Mouse (Mus musculus): ENCODE measurements around the gene Bach2. TPM values are rescaled to one million over a fixed set of nuclear protein-coding genes. Genes with fewer than 3 reads are reported as not detected.

Gene Bach2
- polyA plus RNA-seq, 1 experiment from 2014 or later: 2.4 TPM

DNA sequence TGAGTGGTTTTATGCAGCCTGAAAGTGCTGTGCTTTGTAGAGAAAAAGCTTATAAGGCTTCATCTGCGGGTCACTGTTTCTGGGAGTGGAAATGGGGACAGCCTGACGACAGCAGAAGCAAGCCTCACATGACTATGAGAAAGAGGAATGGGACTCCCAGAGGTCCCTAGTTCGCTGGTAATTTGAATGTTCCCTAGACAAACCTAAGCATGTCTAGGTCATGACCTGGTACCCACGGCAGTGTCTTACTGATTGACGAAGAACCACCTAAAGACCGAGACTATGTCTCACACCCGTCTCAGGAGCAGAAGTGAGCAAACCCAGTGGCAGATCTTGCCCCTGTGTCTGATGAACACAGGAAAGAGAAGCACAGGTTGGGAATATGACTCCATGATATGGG, 325.8 kb downstream of the Bach2 start:
- 85% methylated on average over 7 of the region's 7 CpGs for WGBS

DNA sequence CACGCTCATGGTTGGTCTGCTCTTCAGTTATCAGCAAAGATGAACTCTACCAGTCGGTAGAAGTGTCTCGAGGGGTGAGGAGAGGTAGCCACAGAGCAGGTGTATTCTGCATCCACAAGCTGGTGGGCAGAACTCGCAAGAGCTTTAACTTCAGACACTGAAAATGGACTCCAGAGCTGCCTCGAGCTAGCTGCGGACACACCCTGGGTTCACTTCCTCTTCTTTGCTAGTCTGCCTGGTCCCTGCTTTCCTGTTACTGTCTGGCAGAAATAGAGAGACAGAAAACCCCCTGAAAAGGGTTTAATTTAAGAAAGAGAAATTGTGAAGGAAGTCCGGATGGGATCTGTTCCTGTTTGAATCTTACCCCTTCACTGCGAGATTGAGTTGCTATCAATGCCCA, 326.3 kb downstream of the Bach2 start:
- H3K27ac ChIP-seq (ENCODE audit: low read length): no peak overlapping the region
- no peak overlapping the region for H3K9ac ChIP-seq (ENCODE audit: low read depth, low read length)
- no peaks in the 10 kb centered on the region for H3K27me3 ChIP-seq (replicated peaks; ENCODE audit: control insufficient read depth, insufficient read depth, low read length)
- 84% methylated on average over 8 of the region's 8 CpGs for WGBS
- no peak overlapping the region for H3K4me3 ChIP-seq (ENCODE audit: low read length)
- no peak overlapping the region for H3K4me2 ChIP-seq (ENCODE audit: low read depth, low read length)
- H3K9me3 ChIP-seq (ENCODE audit: control insufficient read depth, low read length): no peaks in the 10 kb centered on the region
- H3K4me1 ChIP-seq (ENCODE audit: control insufficient read depth, insufficient read depth, low read length): no peaks in the 10 kb centered on the region; the same call in 1 of the 2 replicates
- H3K36me3 ChIP-seq (ENCODE audit: control insufficient read depth, insufficient read depth, low read length): no peaks in the 10 kb centered on the region
- no peak for ATAC-seq

More for the DNA sequence above, 325.8 kb downstream of the Bach2 start:
- no peak overlapping the region for H3K4me3 ChIP-seq (ENCODE audit: low read length)
- no peaks in the 10 kb centered on the region; the same call in 1 of the 2 replicates for H3K4me1 ChIP-seq (ENCODE audit: control insufficient read depth, insufficient read depth, low read length)
- H3K9me3 ChIP-seq (ENCODE audit: control insufficient read depth, low read length): no peaks in the 10 kb centered on the region
- no peak overlapping the region for H3K9ac ChIP-seq (ENCODE audit: low read depth, low read length)
- no peak for ATAC-seq
- no peaks in the 10 kb centered on the region for H3K27me3 ChIP-seq (replicated peaks; ENCODE audit: control insufficient read depth, insufficient read depth, low read length)
- H3K4me2 ChIP-seq (ENCODE audit: low read depth, low read length): no peak overlapping the region
- no peaks in the 10 kb centered on the region for H3K36me3 ChIP-seq (ENCODE audit: control insufficient read depth, insufficient read depth, low read length)
- H3K27ac ChIP-seq (ENCODE audit: low read length): no peak overlapping the region

DNA sequence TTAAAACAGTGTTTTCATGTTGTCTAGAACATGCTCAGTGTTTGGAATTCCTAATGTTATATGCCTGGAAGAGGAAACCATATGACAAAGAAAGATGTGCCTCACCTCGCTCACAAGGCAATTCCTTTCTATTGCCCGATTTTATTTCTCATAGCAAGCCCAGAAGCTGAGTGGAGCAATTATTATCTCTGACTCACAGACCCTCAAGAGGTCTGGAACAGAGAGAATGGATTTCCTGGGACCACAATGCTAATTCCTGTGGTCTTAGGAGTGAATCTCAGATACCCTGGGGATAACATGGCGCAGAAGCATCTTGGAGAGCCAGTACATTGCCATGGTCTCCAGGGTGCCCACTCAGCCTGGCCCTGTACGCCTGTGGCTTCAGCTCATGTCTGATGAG, 330.4 kb downstream of the Bach2 start:
- ATAC-seq: no peak
- WGBS: 80% methylated on average over 4 of the region's 4 CpGs
- H3K27ac ChIP-seq (ENCODE audit: low read length): no peak overlapping the region
- no peak overlapping the region for H3K4me2 ChIP-seq (ENCODE audit: low read depth, low read length)
- H3K27me3 ChIP-seq (replicated peaks; ENCODE audit: control insufficient read depth, insufficient read depth, low read length): no peaks in the 10 kb centered on the region
- H3K9me3 ChIP-seq (ENCODE audit: control insufficient read depth, low read length): no peaks in the 10 kb centered on the region
- no peaks in the 10 kb centered on the region for H3K36me3 ChIP-seq (ENCODE audit: control insufficient read depth, insufficient read depth, low read length)
- no peak overlapping the region for H3K4me3 ChIP-seq (ENCODE audit: low read length)
- H3K4me1 ChIP-seq (ENCODE audit: control insufficient read depth, insufficient read depth, low read length): no peaks in the 10 kb centered on the region
- H3K9ac ChIP-seq (ENCODE audit: low read depth, low read length): no peak overlapping the region

DNA sequence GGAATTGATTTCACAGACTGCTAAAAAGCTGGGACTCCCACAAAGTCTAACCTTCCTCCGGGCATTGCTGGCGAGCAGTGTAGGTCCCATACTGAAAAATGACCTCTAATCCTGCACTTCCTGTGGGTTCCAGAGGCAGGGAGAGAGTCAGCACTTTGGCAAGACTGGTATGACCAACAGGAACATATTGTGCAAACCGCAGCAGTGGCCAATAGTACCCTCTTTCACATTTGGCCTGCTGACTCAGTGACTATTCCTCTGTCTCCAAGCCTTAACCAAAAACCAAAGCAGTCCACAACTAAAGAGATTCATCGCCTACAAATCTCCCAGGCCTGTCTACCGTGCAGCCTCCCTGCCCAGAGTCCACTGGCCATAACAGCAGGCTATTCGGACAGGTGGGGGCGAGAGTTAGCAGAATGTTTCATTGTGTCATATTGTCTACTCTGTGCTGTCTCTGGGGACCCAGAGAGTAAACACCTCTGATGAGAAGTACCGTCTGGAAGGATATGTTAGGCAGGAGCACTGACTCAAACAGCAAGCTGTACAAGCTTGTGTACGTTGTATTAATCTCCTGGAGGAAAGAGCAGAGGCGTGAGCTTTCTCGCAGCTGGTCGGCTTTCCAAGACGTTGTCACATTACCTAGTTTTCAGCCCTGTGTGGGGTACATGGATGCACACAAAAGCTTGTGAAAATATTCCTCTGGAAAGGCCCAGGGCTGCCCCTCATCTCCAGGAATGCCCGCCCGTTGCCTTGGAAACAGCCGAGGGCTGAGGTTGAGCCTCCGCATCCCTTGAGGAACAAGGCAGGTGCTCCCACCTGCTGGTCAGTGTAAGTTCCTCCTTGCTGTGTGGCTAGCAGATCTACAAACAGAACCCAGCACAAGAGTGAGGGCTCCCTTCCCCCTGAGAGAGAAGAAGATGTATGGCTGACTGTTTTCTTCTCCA, 331.7 kb downstream of the Bach2 start:
- H3K4me1 ChIP-seq (ENCODE audit: control insufficient read depth, insufficient read depth, low read length): no peaks in the 10 kb centered on the region
- H3K4me3 ChIP-seq (ENCODE audit: low read length): no peak overlapping the region
- 42% methylated on average over 17 of the region's 17 CpGs for WGBS
- H3K9ac ChIP-seq (ENCODE audit: low read depth, low read length): no peak overlapping the region
- no peaks in the 10 kb centered on the region for H3K36me3 ChIP-seq (ENCODE audit: control insufficient read depth, insufficient read depth, low read length)
- no peaks in the 10 kb centered on the region for H3K9me3 ChIP-seq (ENCODE audit: control insufficient read depth, low read length)
- H3K27me3 ChIP-seq (replicated peaks; ENCODE audit: control insufficient read depth, insufficient read depth, low read length): no peaks in the 10 kb centered on the region
- ATAC-seq: peak; percentile 37
- no peak overlapping the region for H3K27ac ChIP-seq (ENCODE audit: low read length)
- no peak overlapping the region for H3K4me2 ChIP-seq (ENCODE audit: low read depth, low read length)

DNA sequence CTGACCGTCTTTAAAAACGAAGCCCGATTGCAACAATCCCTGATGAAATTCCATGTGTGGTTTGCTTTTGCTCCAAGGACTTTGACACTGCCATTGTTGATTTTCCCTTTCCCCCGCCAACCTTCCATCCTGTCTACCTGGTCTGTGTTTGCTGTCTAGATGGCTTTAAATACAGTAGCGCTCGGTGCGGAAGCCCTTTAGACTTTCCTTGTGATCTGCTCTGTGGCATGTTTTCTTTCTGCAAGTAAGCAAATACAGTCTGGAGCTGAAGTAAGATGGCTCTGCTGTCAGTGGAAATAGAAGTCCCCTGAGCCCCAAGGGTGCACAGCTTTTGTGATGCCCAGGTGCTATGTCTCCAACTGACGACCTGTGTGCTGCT, 332.3 kb downstream of the Bach2 start:
- H3K4me3 ChIP-seq (ENCODE audit: low read length): no peak overlapping the region
- H3K27ac ChIP-seq (ENCODE audit: low read length): no peak overlapping the region
- no peak overlapping the region for H3K4me2 ChIP-seq (ENCODE audit: low read depth, low read length)
- H3K9me3 ChIP-seq (ENCODE audit: control insufficient read depth, low read length): no peaks in the 10 kb centered on the region
- H3K9ac ChIP-seq (ENCODE audit: low read depth, low read length): no peak overlapping the region
- H3K4me1 ChIP-seq (ENCODE audit: control insufficient read depth, insufficient read depth, low read length): no peaks in the 10 kb centered on the region
- H3K27me3 ChIP-seq (replicated peaks; ENCODE audit: control insufficient read depth, insufficient read depth, low read length): no peaks in the 10 kb centered on the region
- no peaks in the 10 kb centered on the region for H3K36me3 ChIP-seq (ENCODE audit: control insufficient read depth, insufficient read depth, low read length)
- WGBS: 46% methylated on average over 8 of the region's 8 CpGs
- ATAC-seq: peak; percentile 37

DNA sequence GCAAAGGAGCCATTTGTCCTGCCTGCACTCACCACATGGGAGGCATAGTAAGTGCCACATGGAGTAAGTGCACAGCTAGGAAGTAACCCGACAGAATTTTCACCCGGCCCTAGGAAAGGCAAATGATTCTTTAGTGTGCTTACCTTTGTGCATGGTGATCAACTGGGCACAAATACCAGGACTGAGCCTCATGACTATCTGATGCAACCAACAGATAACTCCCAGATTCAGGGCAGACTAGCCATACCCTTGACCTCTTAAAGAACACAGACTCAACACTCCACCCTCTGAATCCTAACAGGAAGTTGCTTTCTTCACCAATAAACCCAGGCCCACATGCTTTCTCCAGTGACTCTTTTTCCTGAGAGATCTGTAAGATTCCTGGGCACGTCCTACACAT, 332.8 kb downstream of the Bach2 start:
- Histone ChIP-seq H3K27me3 (replicated peaks; ENCODE audit: control insufficient read depth, insufficient read depth, low read length) (no peaks in the 10 kb centered on the region), H3K4me1 (ENCODE audit: control insufficient read depth, insufficient read depth, low read length) (no peaks in the 10 kb centered on the region), H3K27ac (ENCODE audit: low read length) (no peak overlapping the region), H3K4me2 (ENCODE audit: low read depth, low read length) (no peak overlapping the region), H3K36me3 (ENCODE audit: control insufficient read depth, insufficient read depth, low read length) (no peaks in the 10 kb centered on the region), H3K4me3 (ENCODE audit: low read length) (no peak overlapping the region), H3K9me3 (ENCODE audit: control insufficient read depth, low read length) (no peaks in the 10 kb centered on the region), H3K9ac (ENCODE audit: low read depth, low read length) (no peak overlapping the region)
- 58% methylated on average over 3 of the region's 3 CpGs for WGBS
- ATAC-seq: peak; percentile 48; the same call in 1 of the 2 replicates

DNA sequence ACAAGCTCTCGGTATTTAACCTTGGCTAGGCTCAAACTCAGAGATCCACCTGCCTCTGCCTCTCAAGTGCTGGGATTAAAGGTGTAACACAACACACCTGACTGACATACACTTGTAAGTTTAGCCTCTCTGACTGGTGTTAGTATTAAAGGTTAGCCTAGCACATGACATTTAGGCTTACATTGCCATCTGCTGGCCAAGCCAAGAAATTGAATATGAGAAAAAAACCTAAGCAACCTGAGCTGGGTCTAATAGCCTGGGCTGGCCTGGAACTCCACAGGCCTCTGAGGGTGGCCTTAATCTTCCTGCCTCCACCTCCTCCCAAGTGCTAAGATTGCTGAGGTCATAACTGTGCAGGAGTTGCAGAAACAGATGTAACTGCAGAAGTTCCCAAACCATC, 333.5 kb downstream of the Bach2 start:
- no peak overlapping the region for H3K9ac ChIP-seq (ENCODE audit: low read depth, low read length)
- no peaks in the 10 kb centered on the region for H3K9me3 ChIP-seq (ENCODE audit: control insufficient read depth, low read length)
- ATAC-seq: peak; percentile 54
- WGBS: 46% methylated on average over 1 of the region's 1 CpGs
- no peaks in the 10 kb centered on the region for H3K27me3 ChIP-seq (replicated peaks; ENCODE audit: control insufficient read depth, insufficient read depth, low read length)
- no peak overlapping the region for H3K27ac ChIP-seq (ENCODE audit: low read length)
- H3K36me3 ChIP-seq (ENCODE audit: control insufficient read depth, insufficient read depth, low read length): no peaks in the 10 kb centered on the region
- no peaks in the 10 kb centered on the region for H3K4me1 ChIP-seq (ENCODE audit: control insufficient read depth, insufficient read depth, low read length)
- H3K4me2 ChIP-seq (ENCODE audit: low read depth, low read length): no peak overlapping the region
- no peak overlapping the region for H3K4me3 ChIP-seq (ENCODE audit: low read length)

DNA sequence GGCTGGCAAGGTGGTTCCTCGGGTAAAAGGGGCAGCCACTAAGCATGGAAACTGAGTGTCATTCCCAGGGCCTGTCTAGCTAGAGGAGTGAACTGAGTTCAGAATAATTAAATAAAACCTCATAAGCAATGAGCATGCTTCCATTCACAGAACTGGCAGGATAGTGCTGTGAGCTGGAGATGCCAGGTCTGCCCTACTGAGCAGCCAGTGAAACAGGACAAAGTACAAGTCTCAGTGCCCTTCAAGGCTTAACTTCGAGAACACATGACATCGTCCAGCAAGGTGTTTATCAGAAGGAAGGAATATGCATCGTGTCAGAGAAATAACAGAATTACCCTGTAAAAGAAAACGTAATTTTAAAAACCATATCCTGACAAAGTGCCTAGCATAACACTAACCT, 335.0 kb downstream of the Bach2 start:
- Histone ChIP-seq H3K9ac (ENCODE audit: low read depth, low read length) (no peak overlapping the region), H3K4me1 (ENCODE audit: control insufficient read depth, insufficient read depth, low read length) (no peaks in the 10 kb centered on the region), H3K4me3 (ENCODE audit: low read length) (no peak overlapping the region), H3K9me3 (ENCODE audit: control insufficient read depth, low read length) (no peaks in the 10 kb centered on the region), H3K36me3 (ENCODE audit: control insufficient read depth, insufficient read depth, low read length) (no peaks in the 10 kb centered on the region), H3K27me3 (replicated peaks; ENCODE audit: control insufficient read depth, insufficient read depth, low read length) (no peaks in the 10 kb centered on the region), H3K4me2 (ENCODE audit: low read depth, low read length) (no peak overlapping the region), H3K27ac (ENCODE audit: low read length) (no peak overlapping the region)
- WGBS: 80% methylated on average over 5 of the region's 5 CpGs
- no peak for ATAC-seq

DNA sequence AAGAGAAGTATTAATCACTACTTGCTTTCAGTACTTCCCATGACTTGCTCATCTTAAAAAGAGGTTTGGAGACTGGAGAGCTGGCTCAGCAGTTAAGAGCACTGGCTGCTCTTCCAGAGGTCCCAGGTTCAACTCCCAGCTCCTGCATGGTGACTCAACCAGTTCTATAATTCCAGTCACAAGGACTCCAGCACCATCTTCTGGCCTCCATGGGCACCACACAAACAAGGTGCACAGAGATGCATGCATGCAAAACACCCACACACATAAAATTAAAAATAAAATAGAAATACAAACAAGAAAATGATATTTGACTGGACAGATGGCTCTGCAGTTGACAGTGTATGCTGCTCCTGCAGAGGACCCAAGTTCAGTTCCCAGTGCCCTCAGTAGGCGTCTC, 336.0 kb downstream of the Bach2 start:
- no peak overlapping the region for H3K27ac ChIP-seq (ENCODE audit: low read length)
- H3K9ac ChIP-seq (ENCODE audit: low read depth, low read length): no peak overlapping the region
- H3K4me2 ChIP-seq (ENCODE audit: low read depth, low read length): no peak overlapping the region
- no peak for ATAC-seq
- 81% methylated on average over 1 of the region's 1 CpGs for WGBS
- H3K27me3 ChIP-seq (replicated peaks; ENCODE audit: control insufficient read depth, insufficient read depth, low read length): no peaks in the 10 kb centered on the region
- H3K4me3 ChIP-seq (ENCODE audit: low read length): no peak overlapping the region
- no peaks in the 10 kb centered on the region for H3K4me1 ChIP-seq (ENCODE audit: control insufficient read depth, insufficient read depth, low read length)
- H3K9me3 ChIP-seq (ENCODE audit: control insufficient read depth, low read length): no peaks in the 10 kb centered on the region
- H3K36me3 ChIP-seq (ENCODE audit: control insufficient read depth, insufficient read depth, low read length): no peaks in the 10 kb centered on the region
